Mouse (Mus musculus) kidney, embryonic 16.5 days (tissue): ENCODE measurements at regions not wholly inside any gene's neighbourhood (a gene's known extent, or its start where the extent isn't known, plus 50 kb on each side); places are given as distances from the start of the nearest gene placed in this dataset.

Experiments used
- ATAC-seq: fragments of 200-750 bp; cut with Nextera tagmentation; 2 replicates; pipeline ENCODE4 v1.8.0; 2017; ENCODE audit warnings: moderate TSS enrichment; ENCODE audit not compliant: low FRiP score, low TSS enrichment
- H3K27ac ChIP-seq: fragments of 300-500 bp; sonication (generic); 2 replicates; pipeline ENCODE4 v1.5.1; 2014; ENCODE audit warnings: low read length
- H3K27me3 ChIP-seq: fragments of 300-500 bp; sonication (generic); 2 replicates; pipeline ENCODE4 v1.6.1; 2014; ENCODE audit warnings: low read length, control low read depth, mixed read lengths; ENCODE audit not compliant: insufficient read depth
- H3K36me3 ChIP-seq: fragments of 300-500 bp; sonication (generic); 2 replicates; pipeline ENCODE4 v1.6.1; 2014; ENCODE audit warnings: low read length, control low read depth, mixed read lengths; ENCODE audit not compliant: insufficient read depth
- H3K4me1 ChIP-seq: fragments of 300-500 bp; sonication (generic); 2 replicates; pipeline ENCODE4 v1.6.1; 2014; ENCODE audit warnings: low read length, control low read depth, mixed read lengths; ENCODE audit not compliant: insufficient read depth
- H3K4me2 ChIP-seq: fragments of 300-500 bp; sonication (generic); replicated peaks from 2 replicates; pipeline ENCODE4 v1.6.1; 2014; ENCODE audit warnings: low read depth, low read length
- H3K4me3 ChIP-seq: fragments of 300-500 bp; sonication (generic); 2 replicates; pipeline ENCODE4 v1.5.1; 2014; ENCODE audit warnings: mild to moderate bottlenecking, low read length
- H3K9ac ChIP-seq: fragments of 300-500 bp; sonication (generic); replicated peaks from 2 replicates; pipeline ENCODE4 v1.6.1; 2014; ENCODE audit warnings: low read length
- H3K9me3 ChIP-seq: fragments of 300-500 bp; sonication (generic); 2 replicates; pipeline ENCODE4 v1.6.1; 2016; ENCODE audit warnings: low read length, control low read depth
- WGBS: fragments of 180-500 bp; shearing (Covaris S2); extraction: QIAGEN DNeasy Blood & Tissue Kit; methylation state at CpG from one replicate; pipeline ENCODE4 v1.1.7; 2014; 5-methylcytosine and 5-hydroxymethylcytosine counted together

DNA sequence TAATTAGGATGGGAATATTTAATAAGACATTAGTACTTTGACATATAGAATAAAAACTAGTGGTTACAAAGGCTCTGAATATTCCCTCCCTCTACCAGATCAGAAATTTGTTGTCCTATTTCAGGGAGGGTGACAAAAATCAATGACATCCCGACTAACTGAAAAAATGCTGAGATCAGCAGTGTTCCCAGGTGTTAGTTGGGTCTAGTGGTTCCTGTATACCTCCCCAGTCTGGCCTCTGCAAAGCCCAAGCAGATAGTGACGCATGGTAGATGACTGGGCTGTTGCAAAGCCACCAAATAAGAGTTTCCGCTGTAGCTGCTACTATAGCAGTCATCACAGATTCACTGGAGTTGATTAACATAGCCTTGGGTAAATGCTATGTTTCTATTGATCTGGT lies 59.9 kb upstream of the Gm4791 start:
- H3K4me1 ChIP-seq, result no peaks in the 10 kb centered on the region
- H3K9me3 ChIP-seq, result peaks cover 9% of the 10 kb centered on the region; the same call in 1 of the 2 replicates
- no peak for ATAC-seq
- H3K36me3 ChIP-seq, result no peaks in the 10 kb centered on the region
- no peak overlapping the region for H3K27ac ChIP-seq
- no peak overlapping the region for H3K4me2 ChIP-seq
- no peak overlapping the region for H3K4me3 ChIP-seq
- 82% methylated on average over 3 of the region's 3 CpGs for WGBS
- no peaks in the 10 kb centered on the region for H3K27me3 ChIP-seq
- no peak overlapping the region for H3K9ac ChIP-seq

DNA sequence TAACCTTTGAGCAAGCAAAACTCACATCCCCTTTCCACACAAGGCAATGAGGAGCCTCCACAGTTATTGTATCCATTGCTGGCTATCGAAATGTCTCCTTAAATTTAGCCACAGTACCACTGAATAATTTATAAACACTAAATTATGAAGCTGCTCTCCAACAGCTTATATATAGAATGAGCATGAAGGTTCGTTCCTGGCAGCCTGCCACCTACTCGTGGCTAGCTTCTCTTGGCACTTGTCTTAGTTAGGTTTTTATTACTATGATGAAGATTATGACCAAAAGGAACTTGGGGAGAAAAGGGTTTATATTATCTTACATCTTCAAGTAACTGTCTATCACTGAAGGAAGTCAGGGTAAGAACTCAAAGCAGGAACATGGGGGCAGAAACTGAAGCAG lies 72.9 kb upstream of the Gm4791 start:
- no peaks in the 10 kb centered on the region for H3K4me1 ChIP-seq
- 71% methylated on average over 3 of the region's 3 CpGs for WGBS
- no peak overlapping the region for H3K9ac ChIP-seq

DNA sequence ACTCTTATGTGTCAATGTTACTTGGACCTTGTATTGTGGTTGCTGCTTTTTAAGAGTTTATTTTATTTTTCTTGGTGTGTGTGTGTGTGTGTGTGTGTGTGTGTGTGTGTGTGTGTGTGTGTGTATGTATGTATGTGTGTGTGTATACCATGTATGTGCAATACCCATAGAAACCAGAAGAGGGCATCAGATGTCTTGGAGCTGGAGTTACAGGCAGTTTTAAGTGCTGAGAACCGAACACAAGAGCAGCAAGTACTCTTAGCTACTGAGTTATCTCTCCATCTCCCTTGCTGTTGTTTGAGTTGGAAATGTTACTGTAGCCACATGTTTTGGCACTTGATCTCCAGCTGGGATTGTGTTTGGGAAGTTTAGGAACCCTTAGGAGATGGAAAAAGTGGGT lies 78.5 kb upstream of the Gm4791 start:
- Histone ChIP-seq H3K4me2 (no peak overlapping the region), H3K4me1 (no peaks in the 10 kb centered on the region), H3K4me3 (no peak overlapping the region), H3K9ac (no peak overlapping the region), H3K27me3 (no peaks in the 10 kb centered on the region), H3K36me3 (no peaks in the 10 kb centered on the region), H3K9me3 (peaks cover 4% of the 10 kb centered on the region; the same call in 1 of the 2 replicates), H3K27ac (no peak overlapping the region)
- no peak for ATAC-seq
- 95% methylated on average over 1 of the region's 1 CpGs for WGBS

More for the DNA sequence above, 72.9 kb upstream of the Gm4791 start:
- H3K36me3 ChIP-seq, result no peaks in the 10 kb centered on the region
- no peak for ATAC-seq
- no peak overlapping the region for H3K4me3 ChIP-seq
- H3K27ac ChIP-seq, result no peak overlapping the region
- no peak overlapping the region for H3K4me2 ChIP-seq
- H3K27me3 ChIP-seq, result no peaks in the 10 kb centered on the region
- no peaks in the 10 kb centered on the region for H3K9me3 ChIP-seq

DNA sequence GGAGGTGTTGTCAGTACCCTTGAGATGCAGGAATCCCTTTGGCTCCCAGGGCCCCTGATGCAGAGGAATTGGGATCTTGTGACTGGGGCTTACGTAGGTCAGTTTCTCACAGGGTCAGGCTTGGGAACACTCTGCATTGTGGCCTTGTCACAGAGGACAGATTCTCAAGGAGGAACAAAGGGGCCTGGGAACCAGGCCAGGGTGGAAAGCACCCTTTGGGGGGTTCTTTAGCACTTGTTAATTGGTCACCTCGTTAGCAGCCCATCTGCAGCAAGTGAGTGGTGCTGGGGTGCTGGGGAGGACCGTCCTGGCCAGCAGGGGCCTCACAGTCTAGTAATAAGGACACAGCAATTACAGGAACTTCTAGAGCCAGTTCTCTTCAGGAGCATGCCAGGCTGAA lies 85.3 kb upstream of the Gm4791 start:
- H3K27ac ChIP-seq, result no peak overlapping the region
- no peak overlapping the region for H3K4me3 ChIP-seq
- H3K36me3 ChIP-seq, result no peaks in the 10 kb centered on the region
- H3K4me1 ChIP-seq, result no peaks in the 10 kb centered on the region
- H3K9ac ChIP-seq, result no peak overlapping the region
- ATAC-seq, result no peak
- H3K9me3 ChIP-seq, result no peaks in the 10 kb centered on the region
- WGBS, result 49% methylated on average over 3 of the region's 3 CpGs
- no peak overlapping the region for H3K4me2 ChIP-seq
- no peaks in the 10 kb centered on the region for H3K27me3 ChIP-seq

DNA sequence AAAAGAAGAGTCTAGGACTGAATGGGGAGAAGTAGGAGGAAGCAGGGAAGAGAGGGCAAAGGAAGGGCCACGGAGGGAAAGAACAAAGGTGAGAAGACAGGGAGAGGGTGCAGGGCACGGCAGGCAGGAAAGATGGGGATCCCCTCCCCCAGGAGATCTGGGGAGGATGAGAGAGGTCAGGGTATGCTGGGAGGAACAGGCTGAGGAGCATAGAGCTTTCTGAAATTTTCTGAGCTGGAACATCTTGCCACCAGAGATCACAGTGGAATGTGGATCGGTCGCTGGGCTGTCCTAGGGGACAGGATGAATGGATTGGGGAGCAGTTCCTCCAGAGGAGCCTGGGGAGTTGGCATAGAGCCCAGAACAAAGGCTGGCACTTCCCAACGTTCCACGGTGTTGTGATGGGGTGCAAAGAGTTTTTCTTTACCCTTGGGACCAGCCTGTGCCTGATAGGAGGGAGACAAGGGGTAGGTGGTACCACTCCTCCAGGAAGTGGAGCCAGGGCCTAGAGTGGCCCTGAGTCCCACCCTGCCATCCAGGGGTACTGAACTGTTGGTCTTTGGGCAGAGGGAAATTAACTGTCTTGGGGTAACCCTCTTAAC lies 89.0 kb upstream of the Gm4791 start:
- Histone ChIP-seq H3K27me3 (no peaks in the 10 kb centered on the region), H3K4me2 (no peak overlapping the region), H3K4me3 (no peak overlapping the region), H3K4me1 (no peaks in the 10 kb centered on the region), H3K9ac (no peak overlapping the region), H3K36me3 (no peaks in the 10 kb centered on the region), H3K27ac (no peak overlapping the region), H3K9me3 (no peaks in the 10 kb centered on the region)
- 50% methylated on average over 6 of the region's 6 CpGs for WGBS
- no peak for ATAC-seq

DNA sequence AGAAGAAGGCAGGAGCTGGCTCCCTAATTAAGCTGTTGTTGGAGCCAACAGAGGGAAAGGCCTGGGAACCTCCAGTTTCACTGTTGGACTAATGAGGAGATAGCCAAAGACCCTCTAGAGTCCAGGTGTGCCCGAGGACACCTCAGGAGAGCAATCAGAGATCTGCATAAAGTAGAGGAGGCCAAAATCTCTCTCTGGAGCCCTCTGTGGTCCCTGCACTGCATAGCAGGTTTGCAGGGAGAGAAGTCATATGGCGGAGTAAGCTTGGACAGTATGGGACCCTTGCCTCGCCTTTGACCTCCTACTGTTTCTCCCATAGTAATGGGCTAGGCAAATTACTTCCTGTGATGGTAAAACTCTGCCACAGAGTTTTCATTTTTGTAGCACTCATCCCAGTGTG lies 93.5 kb upstream of the Gm4791 start:
- Histone ChIP-seq H3K27ac (no peak overlapping the region), H3K36me3 (no peaks in the 10 kb centered on the region), H3K4me2 (no peak overlapping the region), H3K9me3 (no peaks in the 10 kb centered on the region), H3K9ac (no peak overlapping the region), H3K4me3 (no peak overlapping the region), H3K27me3 (no peaks in the 10 kb centered on the region), H3K4me1 (no peaks in the 10 kb centered on the region)
- no peak for ATAC-seq
- WGBS, result 85% methylated on average over 3 of the region's 3 CpGs

DNA sequence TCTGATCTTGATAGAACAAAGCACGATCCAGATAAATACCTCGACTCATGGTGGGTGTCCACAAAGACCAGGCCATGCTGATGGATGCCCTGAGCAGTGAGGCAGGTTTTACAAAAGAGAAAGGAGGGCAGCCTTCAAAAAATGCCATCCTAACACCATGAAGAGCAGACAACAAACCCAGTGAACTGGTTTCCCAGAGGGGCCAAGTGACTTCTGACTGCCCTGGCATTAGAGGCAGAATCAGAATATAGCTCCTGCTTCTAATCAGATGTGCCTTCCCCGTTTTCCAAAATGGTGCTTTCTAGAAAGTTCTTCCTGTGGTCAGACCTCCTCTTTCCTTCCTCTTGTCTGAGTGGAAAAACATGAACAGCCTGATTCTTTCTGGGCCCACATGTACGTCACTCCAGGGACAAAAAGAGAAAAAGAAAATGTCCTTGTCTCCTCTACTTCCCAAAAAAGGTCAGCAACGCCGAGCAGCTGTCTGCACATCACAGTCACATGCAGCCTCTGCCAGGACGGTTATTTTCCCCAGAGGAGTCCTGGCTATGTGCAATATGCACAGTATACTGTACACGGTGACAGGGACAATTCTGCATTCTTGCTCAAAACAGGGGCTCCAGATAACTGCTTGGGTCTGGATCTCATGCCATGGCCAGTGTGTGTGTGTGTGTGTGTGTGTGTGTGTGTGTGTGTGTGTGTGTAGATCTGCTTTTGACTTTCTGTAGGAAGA lies 94.9 kb upstream of the Gm4791 start:
- Histone ChIP-seq H3K4me1 (no peaks in the 10 kb centered on the region), H3K27me3 (no peaks in the 10 kb centered on the region), H3K4me2 (no peak overlapping the region), H3K4me3 (no peak overlapping the region), H3K36me3 (no peaks in the 10 kb centered on the region), H3K9ac (no peak overlapping the region), H3K27ac (no peak overlapping the region), H3K9me3 (no peaks in the 10 kb centered on the region)
- WGBS, result 54% methylated on average over 8 of the region's 8 CpGs
- no peak for ATAC-seq

DNA sequence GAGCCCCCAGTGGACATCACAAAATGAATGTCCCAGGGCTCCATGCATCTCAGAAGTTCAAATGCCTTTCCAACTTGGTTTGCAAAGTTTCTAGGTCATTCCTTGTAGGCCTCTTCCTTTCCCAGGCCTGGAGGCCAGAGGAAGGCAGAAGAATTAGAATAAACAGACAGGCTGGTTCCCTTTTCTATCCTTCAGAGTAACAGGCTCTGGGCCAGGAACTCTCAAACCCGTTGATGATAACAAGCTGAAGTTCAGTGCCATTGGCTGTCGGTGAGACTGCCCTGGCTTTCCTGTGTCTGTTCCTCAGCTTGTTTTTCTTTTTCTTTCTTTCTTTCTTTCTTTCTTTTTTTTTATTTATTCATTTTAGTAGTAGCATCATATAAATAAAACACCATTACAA lies 99.3 kb upstream of the Gm4791 start:
- Histone ChIP-seq H3K27ac (no peak overlapping the region), H3K36me3 (no peaks in the 10 kb centered on the region), H3K9ac (no peak overlapping the region), H3K4me3 (no peak overlapping the region), H3K27me3 (no peaks in the 10 kb centered on the region), H3K4me2 (no peak overlapping the region), H3K4me1 (no peaks in the 10 kb centered on the region), H3K9me3 (no peaks in the 10 kb centered on the region)
- 41% methylated on average over 2 of the region's 2 CpGs for WGBS
- no peak for ATAC-seq

DNA sequence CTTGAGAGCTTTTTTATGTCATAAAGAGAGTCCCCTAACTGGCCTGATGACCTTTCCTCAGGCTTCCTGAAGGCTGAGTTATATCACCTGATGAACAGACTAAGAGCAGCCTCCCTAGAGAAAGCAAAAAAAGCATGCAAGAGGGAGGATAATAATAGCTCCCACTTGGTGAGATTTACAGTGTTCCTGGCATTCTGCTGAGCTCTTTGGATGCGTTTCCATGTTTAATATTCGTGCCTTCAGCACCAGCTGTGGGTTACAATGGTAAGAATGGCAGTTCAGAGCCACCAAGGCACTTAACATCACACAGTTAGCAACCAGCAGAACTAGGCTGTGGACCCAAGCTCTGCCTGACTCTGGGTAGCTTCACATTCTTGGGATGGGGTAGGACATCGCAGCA lies 100.4 kb upstream of the Gm4791 start:
- H3K27ac ChIP-seq, result no peak overlapping the region
- no peaks in the 10 kb centered on the region for H3K27me3 ChIP-seq
- H3K36me3 ChIP-seq, result no peaks in the 10 kb centered on the region
- H3K9ac ChIP-seq, result no peak overlapping the region
- ATAC-seq, result no peak
- no peak overlapping the region for H3K4me3 ChIP-seq
- H3K4me1 ChIP-seq, result no peaks in the 10 kb centered on the region
- 64% methylated on average over 3 of the region's 3 CpGs for WGBS
- H3K9me3 ChIP-seq, result no peaks in the 10 kb centered on the region
- H3K4me2 ChIP-seq, result no peak overlapping the region

DNA sequence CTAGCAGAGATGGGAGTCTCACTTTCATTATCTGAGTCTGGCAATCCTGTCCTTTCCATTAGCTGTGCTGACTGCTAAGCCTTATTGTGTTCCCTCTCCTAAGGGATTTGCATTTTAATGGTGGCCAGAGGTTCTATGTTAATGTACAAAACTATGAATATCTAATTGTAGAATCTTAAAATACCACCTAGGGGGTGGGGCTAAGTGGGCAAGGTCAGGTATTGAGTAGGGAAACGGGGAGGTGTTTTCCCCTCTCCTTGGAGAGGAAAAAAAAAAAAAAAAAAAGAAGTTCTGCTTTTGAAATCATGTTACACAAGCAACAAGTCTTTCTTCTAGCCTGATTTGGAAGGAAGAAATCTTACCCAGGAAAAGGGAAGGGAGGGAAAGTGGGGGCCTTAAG lies 106.7 kb upstream of the Gm4791 start:
- H3K4me1 ChIP-seq, result no peaks in the 10 kb centered on the region

More for the DNA sequence above, 106.7 kb upstream of the Gm4791 start:
- no peak overlapping the region for H3K27ac ChIP-seq
- WGBS, result 85% methylated on average over 1 of the region's 1 CpGs
- no peak overlapping the region for H3K4me2 ChIP-seq
- no peak overlapping the region for H3K9ac ChIP-seq
- no peak for ATAC-seq
- H3K27me3 ChIP-seq, result no peaks in the 10 kb centered on the region
- no peaks in the 10 kb centered on the region for H3K36me3 ChIP-seq
- H3K4me3 ChIP-seq, result no peak overlapping the region
- no peaks in the 10 kb centered on the region for H3K9me3 ChIP-seq
